Mouse (Mus musculus): ENCODE results near the gene 2700081O15Rik. TPM values are rescaled to one million over a fixed set of nuclear protein-coding genes. Genes with fewer than 3 reads are reported as not detected.

The 2700081O15Rik gene
- total and polyA plus RNA-seq, 3 experiments: 13.1 to 16.4 (median 13.4) TPM

GRCm38 (mm10) chr19:7423028-7423655, 5.7 kb downstream of the 2700081O15Rik start:
- intact Hi-C loops (cut with DNase I): no loop called here
- H3K4me3 ChIP-seq: peak overlapping the region; percentile 50
- DNase-seq: peak; percentile 94 to 97
- H3K9ac ChIP-seq (ENCODE audit: low read depth, low read length): peak overlapping the region; percentile 62
- H3K79me2 ChIP-seq (replicated peaks; ENCODE audit: control insufficient read depth, insufficient read depth, low read length): 0 out of 2 replicates have a peak, but pooled peaks cover 1% of the 10 kb centered on the region
- TF ChIP-seq EP300 (IDR thresholded peaks at IDR 0.05; ENCODE audit: insufficient read depth, low read depth, low read length) (0 out of 2 replicates have a peak, but pooled peaks have one; percentile 39), CTCF (IDR thresholded peaks at IDR 0.05) (0 out of 2 replicates have a peak, but pooled peaks have one; percentile 13), POLR2A (IDR thresholded peaks at IDR 0.05; ENCODE audit: insufficient read depth, low read depth, low read length) (no peak)
- no peaks in the 10 kb centered on the region for H3K27me3 ChIP-seq (ENCODE audit: control insufficient read depth, insufficient read depth, low read length)
- peaks cover 7% of the 10 kb centered on the region for H3K4me1 ChIP-seq (ENCODE audit: control insufficient read depth, insufficient read depth, low read length)
- 5% methylated on average over 51 of the region's 51 CpGs for WGBS
- peak overlapping the region; percentile 67 for H3K27ac ChIP-seq
- H3K36me3 ChIP-seq (ENCODE audit: control insufficient read depth, insufficient read depth, low read length): no peaks in the 10 kb centered on the region; the same call in 1 of the 2 replicates

- peaks cover 2% of the 10 kb centered on the region for H3K36me3 ChIP-seq (ENCODE audit: control insufficient read depth, insufficient read depth, low read length)
- DNase-seq: peak in 1 of 2 experiments; percentile 32
- H3K79me2 ChIP-seq (replicated peaks; ENCODE audit: control insufficient read depth, insufficient read depth, low read length): 0 out of 2 replicates have a peak, but pooled peaks cover 1% of the 10 kb centered on the region
- peak overlapping the region; percentile 6 for H3K9ac ChIP-seq (ENCODE audit: low read depth, low read length)
- H3K27me3 ChIP-seq (ENCODE audit: control insufficient read depth, insufficient read depth, low read length): no peaks in the 10 kb centered on the region
- H3K27ac ChIP-seq: peak overlapping the region; percentile 67
- intact Hi-C loops (cut with DNase I): no loop called here
- peaks cover 7% of the 10 kb centered on the region for H3K4me1 ChIP-seq (ENCODE audit: control insufficient read depth, insufficient read depth, low read length)
- TF ChIP-seq CTCF (IDR thresholded peaks at IDR 0.05): no peak
- no peak for TF ChIP-seq EP300 (IDR thresholded peaks at IDR 0.05; ENCODE audit: insufficient read depth, low read depth, low read length)
- TF ChIP-seq POLR2A (IDR thresholded peaks at IDR 0.05; ENCODE audit: insufficient read depth, low read depth, low read length): no peak
- peak overlapping the region; percentile 50; the same call in 1 of the 2 replicates for H3K4me3 ChIP-seq
- WGBS: 37% methylated on average over 16 of the region's 16 CpGs
These were observed 6.2 kb downstream of the 2700081O15Rik start for GRCm38 (mm10) chr19:7423656-7424030.

GRCm38 (mm10) chr19:7424131-7424530, 6.7 kb downstream of the 2700081O15Rik start:
- 85% methylated on average over 7 of the region's 7 CpGs for WGBS
- DNase-seq: no peak
- Histone ChIP-seq H3K4me1 (ENCODE audit: control insufficient read depth, insufficient read depth, low read length) (peaks cover 6% of the 10 kb centered on the region), H3K27ac (no peak overlapping the region), H3K9ac (ENCODE audit: low read depth, low read length) (no peak overlapping the region), H3K4me3 (no peak overlapping the region), H3K27me3 (ENCODE audit: control insufficient read depth, insufficient read depth, low read length) (no peaks in the 10 kb centered on the region), H3K36me3 (ENCODE audit: control insufficient read depth, insufficient read depth, low read length) (peaks cover 2% of the 10 kb centered on the region), H3K79me2 (replicated peaks; ENCODE audit: control insufficient read depth, insufficient read depth, low read length) (0 out of 2 replicates have a peak, but pooled peaks cover 1% of the 10 kb centered on the region)
- intact Hi-C loops (cut with DNase I): no loop called here
- no peak for TF ChIP-seq CTCF (IDR thresholded peaks at IDR 0.05)
- no peak for TF ChIP-seq EP300 (IDR thresholded peaks at IDR 0.05; ENCODE audit: insufficient read depth, low read depth, low read length)
- no peak for TF ChIP-seq POLR2A (IDR thresholded peaks at IDR 0.05; ENCODE audit: insufficient read depth, low read depth, low read length)

- TF ChIP-seq EP300 (IDR thresholded peaks at IDR 0.05; ENCODE audit: insufficient read depth, low read depth, low read length) (no peak), POLR2A (IDR thresholded peaks at IDR 0.05; ENCODE audit: insufficient read depth, low read depth, low read length) (no peak), CTCF (IDR thresholded peaks at IDR 0.05) (no peak)
- H3K9ac ChIP-seq (ENCODE audit: low read depth, low read length): no peak overlapping the region
- DNase-seq: no peak
- no peaks in the 10 kb centered on the region for H3K27me3 ChIP-seq (ENCODE audit: control insufficient read depth, insufficient read depth, low read length)
- intact Hi-C loops (cut with DNase I): no loop called here
- H3K27ac ChIP-seq: no peak overlapping the region
- H3K79me2 ChIP-seq (replicated peaks; ENCODE audit: control insufficient read depth, insufficient read depth, low read length): 0 out of 2 replicates have a peak, but pooled peaks cover 1% of the 10 kb centered on the region
- peaks cover 4% of the 10 kb centered on the region for H3K4me1 ChIP-seq (ENCODE audit: control insufficient read depth, insufficient read depth, low read length)
- 81% methylated on average over 8 of the region's 8 CpGs for WGBS
- H3K4me3 ChIP-seq: no peak overlapping the region
- H3K36me3 ChIP-seq (ENCODE audit: control insufficient read depth, insufficient read depth, low read length): peaks cover 2% of the 10 kb centered on the region
These were observed 7.4 kb downstream of the 2700081O15Rik start for GRCm38 (mm10) chr19:7424590-7425397.

- intact Hi-C loops (cut with DNase I): no loop called here
- WGBS: 37% methylated on average over 3 of the region's 3 CpGs
- no peak for DNase-seq
These were observed 8.0 kb downstream of the 2700081O15Rik start for GRCm38 (mm10) chr19:7425398-7425775.

More at GRCm38 (mm10) chr19:7425398-7425775, 8.0 kb downstream of the 2700081O15Rik start:
- Histone ChIP-seq H3K79me2 (replicated peaks; ENCODE audit: control insufficient read depth, insufficient read depth, low read length) (no peaks in the 10 kb centered on the region), H3K27me3 (ENCODE audit: control insufficient read depth, insufficient read depth, low read length) (no peaks in the 10 kb centered on the region), H3K36me3 (ENCODE audit: control insufficient read depth, insufficient read depth, low read length) (peaks cover 2% of the 10 kb centered on the region), H3K4me1 (ENCODE audit: control insufficient read depth, insufficient read depth, low read length) (peaks cover 4% of the 10 kb centered on the region), H3K27ac (no peak overlapping the region), H3K4me3 (no peak overlapping the region), H3K9ac (ENCODE audit: low read depth, low read length) (no peak overlapping the region)
- TF ChIP-seq POLR2A (IDR thresholded peaks at IDR 0.05; ENCODE audit: insufficient read depth, low read depth, low read length) (no peak), EP300 (IDR thresholded peaks at IDR 0.05; ENCODE audit: insufficient read depth, low read depth, low read length) (no peak), CTCF (IDR thresholded peaks at IDR 0.05) (no peak)
